Mouse (Mus musculus) heart, adult 11 months (tissue): ENCODE results near the gene Spata31d1c.
A peak's percentile ranks its signal among the peaks of the same experiment; 100 is the strongest.

ENCODE experiments used
- DNase-seq: peaks from one replicate; pipeline ENCODE4 v3.0.0; 2022

Gene Spata31d1c

GRCm38 (mm10) chr13:65032758-65033157, at the start of gene Spata31d1c:
Gene Spata31d1c (plus strand): TSS chr13:65033058.
- DNase-seq: peak; percentile 24

- no peak for DNase-seq
Measured at GRCm38 (mm10) chr13:64988828-64989227, 44.0 kb upstream of the Spata31d1c start.

GRCm38 (mm10) chr13:65005414-65005813, 27.4 kb upstream of the Spata31d1c start:
- DNase-seq: no peak

GRCm38 (mm10) chr13:65006760-65007159, 26.1 kb upstream of the Spata31d1c start:
- no peak for DNase-seq

- no peak for DNase-seq
Measured at GRCm38 (mm10) chr13:65007971-65008370, 24.9 kb upstream of the Spata31d1c start.

GRCm38 (mm10) chr13:65011052-65011738, 21.7 kb upstream of the Spata31d1c start:
- DNase-seq: no peak

GRCm38 (mm10) chr13:65035057-65035456, 2.2 kb downstream of the Spata31d1c start:
- no peak for DNase-seq

- DNase-seq: no peak
Measured at GRCm38 (mm10) chr13:65052660-65053059, 19.8 kb downstream of the Spata31d1c start, which contains the start of gene Prss47. Gene Prss47 (minus strand): TSS chr13:65052760.

- no peak for DNase-seq
Measured at GRCm38 (mm10) chr13:65069969-65070368, 37.1 kb downstream of the Spata31d1c start.
